Comparison of ENCODE assay signal across 28 mouse cellular contexts in genomic region chr6:103366782-103367491, GRCm38 (mm10).
DNase-seq lines count a peak whose midpoint lies in the region; ATAC-seq and TF ChIP-seq lines count a peak whose summit lies in the region.
"Had no signal": no experiment of that assay in that cellular context is flagged by ENCODE, and none has a peak within 500 bp of the region (broad histone marks: within the 10 kb centered on the region; RNA-seq: fewer than 3 reads in every experiment).

No protein-coding gene starts in this region.

- no peaks in the 10 kb centered on the region for H3K9me3 ChIP-seq in midbrain, postnatal 0 days (ENCODE audit: low read length)
- no peaks in the 10 kb centered on the region for H3K9me3 ChIP-seq in midbrain, embryonic 16.5 days (replicated peaks; ENCODE audit: control insufficient read depth, low read length, poor library complexity, severe bottlenecking)
- H3K9me3 ChIP-seq in liver, embryonic 12.5 days (replicated peaks): no peaks in the 10 kb centered on the region
- H3K9me3 ChIP-seq in hindbrain, embryonic 11.5 days (ENCODE audit: control insufficient read depth, low read length): no peaks in the 10 kb centered on the region
- H3K9me3 ChIP-seq: embryonic facial prominence, embryonic 12.5 days; embryonic facial prominence, embryonic 15.5 days; heart, embryonic 10.5 days; heart, embryonic 13.5 days; hindbrain, embryonic 13.5 days had no signal

- H3K36me3 ChIP-seq in midbrain, postnatal 0 days (ENCODE audit: insufficient read depth, low read length): no peaks in the 10 kb centered on the region
- no peaks in the 10 kb centered on the region for H3K36me3 ChIP-seq in midbrain, embryonic 16.5 days (ENCODE audit: control insufficient read depth, insufficient read depth, low read length)
- H3K36me3 ChIP-seq in liver, embryonic 12.5 days: no peaks in the 10 kb centered on the region
- H3K36me3 ChIP-seq in hindbrain, embryonic 11.5 days (ENCODE audit: control insufficient read depth, insufficient read depth, low read length): no peaks in the 10 kb centered on the region
- H3K36me3 ChIP-seq: embryonic facial prominence, embryonic 12.5 days; embryonic facial prominence, embryonic 15.5 days; G1E; heart, embryonic 10.5 days; heart, embryonic 13.5 days; hindbrain, embryonic 13.5 days had no signal

- no peak overlapping the region for H3K27ac ChIP-seq in midbrain, postnatal 0 days (ENCODE audit: low read depth, low read length)
- H3K27ac ChIP-seq in midbrain, embryonic 16.5 days (ENCODE audit: low read length): no peak overlapping the region
- no peak overlapping the region for H3K27ac ChIP-seq in liver, embryonic 12.5 days
- no peak overlapping the region for H3K27ac ChIP-seq in hindbrain, embryonic 11.5 days (ENCODE audit: low read depth, low read length)
- H3K27ac ChIP-seq: embryonic facial prominence, embryonic 12.5 days; embryonic facial prominence, embryonic 15.5 days; heart, adult 2 months; heart, embryonic 10.5 days; heart, embryonic 13.5 days; hindbrain, embryonic 13.5 days had no signal

- no peaks in the 10 kb centered on the region for H3K4me1 ChIP-seq in midbrain, postnatal 0 days (ENCODE audit: insufficient read depth, low read length)
- no peaks in the 10 kb centered on the region for H3K4me1 ChIP-seq in midbrain, embryonic 16.5 days (ENCODE audit: control insufficient read depth, insufficient read depth, low read length)
- H3K4me1 ChIP-seq in liver, embryonic 12.5 days: no peaks in the 10 kb centered on the region
- H3K4me1 ChIP-seq in hindbrain, embryonic 11.5 days (replicated peaks; ENCODE audit: control insufficient read depth, insufficient read depth, low read length): no peaks in the 10 kb centered on the region
- H3K4me1 ChIP-seq: embryonic facial prominence, embryonic 12.5 days; embryonic facial prominence, embryonic 15.5 days; heart, embryonic 10.5 days; heart, embryonic 13.5 days; hindbrain, embryonic 13.5 days had no signal

- ATAC-seq in midbrain, postnatal 0 days (ENCODE audit: low FRiP score): no peak
- no peak for ATAC-seq in midbrain, embryonic 16.5 days
- peak; percentile 92 for ATAC-seq in granulocyte monocyte progenitor cell, adult 5-6 weeks (replicated peaks; ENCODE audit: poor library complexity, severe bottlenecking)
- peak; percentile 96 for ATAC-seq in megakaryocyte progenitor cell, adult 5-6 weeks (replicated peaks; ENCODE audit: poor library complexity)
- ATAC-seq in liver, embryonic 12.5 days: no peak
- ATAC-seq in hindbrain, embryonic 11.5 days (ENCODE audit: low FRiP score): no peak
- ATAC-seq: forebrain, embryonic 14.5 days; forebrain, postnatal 0 days; hindbrain, embryonic 16.5 days; Patski had no signal

- 0 out of 2 replicates have a peak, but pooled peaks have one; percentile 2 for TF ChIP-seq CTCF in midbrain, postnatal 0 days (IDR thresholded peaks at IDR 0.05)

- 77% methylated on average over 2 of the region's 2 CpGs for WGBS in midbrain, postnatal 0 days
- 86% methylated on average over 2 of the region's 2 CpGs for WGBS in midbrain, embryonic 16.5 days
- 62% methylated on average over 2 of the region's 2 CpGs for WGBS in liver, embryonic 12.5 days (ENCODE audit: insufficient replicate concordance)
- WGBS in hindbrain, embryonic 11.5 days: 79% methylated on average over 2 of the region's 2 CpGs

- H3K4me2 ChIP-seq in midbrain, postnatal 0 days (ENCODE audit: low read depth, low read length, poor library complexity, severe bottlenecking): no peak overlapping the region
- H3K4me2 ChIP-seq in midbrain, embryonic 16.5 days (ENCODE audit: low read length): no peak overlapping the region
- no peak overlapping the region for H3K4me2 ChIP-seq in liver, embryonic 12.5 days
- H3K4me2 ChIP-seq in hindbrain, embryonic 11.5 days (replicated peaks; ENCODE audit: low read depth, low read length): no peak overlapping the region
- H3K4me2 ChIP-seq: embryonic facial prominence, embryonic 12.5 days; embryonic facial prominence, embryonic 15.5 days; heart, embryonic 13.5 days; hindbrain, embryonic 13.5 days had no signal

- no peak for DNase-seq in midbrain, postnatal 0 days (ENCODE audit: low spot score)
- DNase-seq in adrenal gland, adult (ENCODE audit: inconsistent age in 2 of 2, low spot score in 1 of 2): no peak
- DNase-seq in hindbrain, embryonic 11.5 days (ENCODE audit: low spot score): no peak
- DNase-seq: adrenal gland, adult 2 months; adrenal gland, postnatal 14 days; B cell, adult 2 months; cerebellum, adult 18-20 months; cerebellum, adult 9-10 months; cerebellum, postnatal 14 days; forebrain, postnatal 0 days; gastrocnemius, postnatal 25 days; heart, adult 2 months; heart, postnatal 14 days; heart, postnatal 4 days had no signal

- no peak overlapping the region for H3K4me3 ChIP-seq in midbrain, postnatal 0 days (ENCODE audit: low read depth, low read length)
- no peak overlapping the region for H3K4me3 ChIP-seq in midbrain, embryonic 16.5 days (ENCODE audit: low read depth, low read length)
- no peak overlapping the region for H3K4me3 ChIP-seq in liver, embryonic 12.5 days
- no peak overlapping the region for H3K4me3 ChIP-seq in hindbrain, embryonic 11.5 days (ENCODE audit: low read depth, low read length)
- H3K4me3 ChIP-seq: embryonic facial prominence, embryonic 12.5 days; embryonic facial prominence, embryonic 15.5 days; heart, adult 2 months; heart, embryonic 10.5 days; heart, embryonic 13.5 days; hindbrain, embryonic 13.5 days had no signal

- H3K9ac ChIP-seq in midbrain, postnatal 0 days (replicated peaks; ENCODE audit: low read length, poor library complexity, severe bottlenecking): no peak overlapping the region
- H3K9ac ChIP-seq in midbrain, embryonic 16.5 days (ENCODE audit: low read depth, low read length): no peak overlapping the region
- H3K9ac ChIP-seq in liver, embryonic 12.5 days: no peak overlapping the region
- H3K9ac ChIP-seq in hindbrain, embryonic 11.5 days (ENCODE audit: low read depth, low read length): no peak overlapping the region
- H3K9ac ChIP-seq: embryonic facial prominence, embryonic 12.5 days; embryonic facial prominence, embryonic 15.5 days; forebrain, postnatal 0 days; heart, embryonic 13.5 days; hindbrain, embryonic 13.5 days had no signal

- H3K27me3 ChIP-seq in midbrain, postnatal 0 days (ENCODE audit: insufficient read depth, low read length): no peaks in the 10 kb centered on the region
- no peaks in the 10 kb centered on the region for H3K27me3 ChIP-seq in midbrain, embryonic 16.5 days (ENCODE audit: control insufficient read depth, insufficient read depth, low read depth, low read length)
- H3K27me3 ChIP-seq in liver, embryonic 12.5 days (replicated peaks): no peaks in the 10 kb centered on the region
- H3K27me3 ChIP-seq in hindbrain, embryonic 11.5 days (ENCODE audit: control insufficient read depth, insufficient read depth, low read length): no peaks in the 10 kb centered on the region
- H3K27me3 ChIP-seq: CH12.LX; embryonic facial prominence, embryonic 12.5 days; embryonic facial prominence, embryonic 15.5 days; heart, embryonic 13.5 days; hindbrain, embryonic 13.5 days; Patski had no signal

Comparison
In these comparisons a context has a peak if more than half of its experiments do, and no peak if none do; other contexts are left out.
1. ATAC-seq: peak in granulocyte monocyte progenitor cell, adult 5-6 weeks (single experiment) and megakaryocyte progenitor cell, adult 5-6 weeks (single experiment); none in midbrain, postnatal 0 days (single experiment), midbrain, embryonic 16.5 days (single experiment), liver, embryonic 12.5 days (single experiment) and hindbrain, embryonic 11.5 days (single experiment).